Mouse (Mus musculus) MN1 (cell line): ENCODE data around the gene Hist1h4b.

Experiments used
- DNase-seq: peaks from one replicate; pipeline ENCODE4 v3.0.0-alpha.2; 2016; ENCODE audit warnings: low spot score

Gene Hist1h4b

DNA sequence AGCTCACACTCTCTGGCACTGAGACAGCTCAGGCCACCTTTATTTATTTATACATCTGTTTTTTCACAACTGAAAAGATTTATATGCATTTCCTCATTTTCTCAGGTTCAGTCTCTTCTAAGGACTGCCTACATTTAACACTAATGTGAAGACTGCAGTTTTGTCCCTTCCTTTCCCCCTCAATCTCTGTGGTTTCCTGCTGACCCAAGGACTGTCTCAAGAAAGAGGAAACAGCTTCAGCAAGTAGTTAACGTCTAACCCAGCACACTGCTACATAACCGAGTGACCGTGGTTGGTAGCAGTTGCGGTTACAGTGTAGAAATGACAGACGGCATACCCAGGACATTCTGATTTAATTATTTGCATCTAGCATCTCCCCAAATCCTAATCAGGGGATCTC is 42.6 kb downstream of the Hist1h4b start:
- no peak for DNase-seq

DNA sequence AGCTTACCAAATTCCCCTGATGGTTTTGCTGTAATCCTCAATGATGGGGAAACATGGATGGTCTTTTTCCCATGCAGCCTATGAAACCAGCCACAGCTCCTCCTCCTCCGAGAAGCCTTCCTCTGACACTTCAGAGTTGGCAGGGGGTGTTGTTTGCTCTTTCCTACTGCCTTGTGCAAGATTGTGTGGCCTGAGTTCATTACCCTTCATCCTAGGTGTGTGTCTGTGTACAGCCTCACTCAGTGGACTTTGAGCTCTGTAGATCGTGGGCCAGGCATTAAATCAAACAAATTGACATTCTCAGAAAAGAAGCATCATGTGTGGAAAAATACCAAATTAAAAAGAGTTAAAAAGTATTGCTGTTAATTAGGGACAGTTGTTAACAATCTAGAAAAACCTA is 47.7 kb downstream of the Hist1h4b start:
- no peak for DNase-seq

DNA sequence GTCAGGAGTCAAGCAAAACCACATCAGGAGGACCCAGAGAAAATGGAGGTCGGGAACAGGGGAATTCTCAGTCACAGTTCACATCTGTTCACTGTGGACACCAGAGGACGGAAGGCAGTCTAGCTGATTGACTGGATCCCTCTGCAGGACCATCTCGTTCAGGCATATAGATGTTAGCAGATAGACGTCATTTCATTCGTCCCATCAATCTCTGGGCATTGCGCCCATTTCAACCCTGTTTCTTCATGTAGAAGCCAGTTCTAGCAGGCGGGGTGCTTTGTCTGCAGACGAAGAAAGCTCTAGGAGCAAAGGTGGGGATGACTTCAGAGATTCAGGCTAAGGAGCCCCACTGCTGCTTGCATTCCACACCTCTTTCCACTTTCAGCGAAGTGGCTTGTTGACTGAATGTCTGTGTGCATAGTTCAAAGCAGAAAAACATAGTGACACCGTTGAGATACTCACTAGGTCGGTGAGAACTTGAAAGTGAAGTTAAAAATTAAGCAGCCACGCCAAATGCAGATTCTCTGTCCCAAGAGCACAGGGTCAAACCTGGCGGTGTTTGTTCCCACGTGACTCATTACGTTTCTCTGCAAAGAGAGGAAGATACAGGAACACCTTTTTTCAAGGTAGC is 49.7 kb downstream of the Hist1h4b start, which contains the start of gene Slc17a2:
TSS of gene Slc17a2 (plus strand) at position 572 of the 631 bp plus-strand sequence.
- no peak for DNase-seq
